Mouse (Mus musculus) spleen, adult 2 months (tissue): ENCODE measurements around the gene Shc1.

Experiments
- CTCF ChIP-seq: fragments of 200-500 bp; IDR thresholded peaks from 2 replicates; pipeline ENCODE4 v1.5.1; 2011; ENCODE audit warnings: mild to moderate bottlenecking, inconsistent platforms; ENCODE audit not compliant: insufficient read depth, insufficient read length, insufficient replicate concordance; ENCODE audit errors: extremely low read depth
- POLR2A ChIP-seq: fragments of 200-500 bp; IDR thresholded peaks from 2 replicates; pipeline ENCODE4 v1.6.1; 2011; ENCODE audit warnings: low read depth, low read length, inconsistent platforms

DNA sequence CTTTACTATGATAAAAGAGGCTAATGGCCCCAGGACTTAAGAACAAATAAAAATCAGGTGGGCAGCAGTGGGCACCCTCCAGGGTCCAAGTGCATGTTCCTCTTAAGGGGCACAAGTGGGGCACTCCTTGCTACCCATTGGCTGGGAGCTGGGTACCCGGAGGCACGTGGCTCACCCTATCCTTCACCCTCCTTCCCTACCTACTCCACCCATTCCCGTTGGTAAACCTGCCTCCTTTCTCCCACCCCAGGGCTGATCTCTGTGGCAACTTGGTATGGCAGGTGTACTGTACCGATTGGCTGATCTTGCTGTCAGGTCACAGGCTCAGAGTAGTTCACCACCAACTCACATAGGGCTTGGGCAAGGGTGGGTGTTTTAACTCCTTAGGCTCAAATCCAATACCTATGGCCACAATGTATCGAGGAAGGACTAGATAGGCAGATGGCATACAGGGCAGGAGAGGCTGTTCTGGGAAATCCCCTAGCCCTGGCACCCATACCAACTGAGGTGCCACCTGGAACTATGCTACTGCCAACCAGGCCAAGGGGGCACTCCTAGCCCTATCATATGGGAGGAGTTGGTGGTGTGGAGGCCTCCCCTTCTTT lies 34.5 kb upstream of the Shc1 start:
- TF ChIP-seq CTCF: no peak
- no peak for TF ChIP-seq POLR2A
